Mouse (Mus musculus): Measurements from ENCODE around the gene Gper1. TPM values are rescaled to one million over a fixed set of nuclear protein-coding genes. Genes with fewer than 3 reads are reported as not detected.

The Gper1 gene
- total and polyA plus RNA-seq, 3 experiments = 0.07 to 0.15 TPM; not detected in 1

- TF ChIP-seq MAFK (IDR thresholded peaks at IDR 0.05; ENCODE audit: borderline replicate concordance, low read depth, low read length) (no peak; the same call in 1 of the 2 replicates), MYB (IDR thresholded peaks at IDR 0.05; ENCODE audit: low read depth, low read length) (no peak), ZKSCAN1 (IDR thresholded peaks at IDR 0.05; ENCODE audit: low read depth, low read length) (no peak), RAD21 (IDR thresholded peaks at IDR 0.05; ENCODE audit: low read depth, low read length) (no peak)
Observed at GRCm38 (mm10) chr5:139381586-139382513, 41.1 kb upstream of the Gper1 start (continued).

GRCm38 (mm10) chr5:139382760-139383159 is 40.2 kb upstream of the Gper1 start:
- Histone ChIP-seq H3K9ac (ENCODE audit: control insufficient read depth, low read depth, low read length, poor library complexity, severe bottlenecking) (peak overlapping the region; percentile 74), H3K4me1 (ENCODE audit: control insufficient read depth in 1 of 2, insufficient read depth in 2 of 2, low read length in 2 of 2) (peaks cover 21 to 44% of the 10 kb centered on the region in 2 experiments), H3K9me3 (replicated peaks; ENCODE audit: insufficient read depth, low read length) (no peaks in the 10 kb centered on the region), H3K27me3 (ENCODE audit: control insufficient read depth in 1 of 2, insufficient read depth in 2 of 2, low read length in 2 of 2) (no peaks in the 10 kb centered on the region), H3K4me3 (ENCODE audit: control insufficient read depth in 1 of 2, insufficient read depth in 1 of 2, low read depth in 2 of 2, low read length in 2 of 2) (peak overlapping the region; percentile 24 to 27; a peak in 3 of 4 replicates), H3K27ac (ENCODE audit: control insufficient read depth, low read depth, low read length) (peak overlapping the region; percentile 98), H3K36me3 (ENCODE audit: control insufficient read depth in 1 of 2, insufficient read depth in 2 of 2, low read length in 2 of 2) (peaks cover 0 to 39% of the 10 kb centered on the region in 2 experiments; a peak in 2 of 4 replicates), H3K79me2 (ENCODE audit: control insufficient read depth, insufficient read depth, low read length, poor library complexity) (peaks cover 16% of the 10 kb centered on the region)
- peak; percentile 93 for DNase-seq (ENCODE audit: low read depth, low spot score)
- TF ChIP-seq TAL1 (IDR thresholded peaks at IDR 0.05; ENCODE audit: low read length) = peak; percentile 75
- TF ChIP-seq CTCF (IDR thresholded peaks at IDR 0.05 in 2 of 3, conservative IDR thresholded peaks at IDR 0.05 in 1 of 3; ENCODE audit: control insufficient read depth in 1 of 3, insufficient read depth in 1 of 3, low read depth in 2 of 3, low read length in 3 of 3, poor library complexity in 1 of 3, severe bottlenecking in 1 of 3) = no peak
- TF ChIP-seq NRF1 (IDR thresholded peaks at IDR 0.05; ENCODE audit: insufficient read depth, low read depth, low read length, poor library complexity, severe bottlenecking) = peak; percentile 59; the same call in 1 of the 2 replicates
- TF ChIP-seq POLR2A (IDR thresholded peaks at IDR 0.05; ENCODE audit: control insufficient read depth in 1 of 2, insufficient read depth in 1 of 2, low read depth in 1 of 2, low read length in 2 of 2, poor library complexity in 1 of 2) = peak; percentile 39 to 65; a peak in 1 of 4 replicates
- no peak for TF ChIP-seq E2F4 (IDR thresholded peaks at IDR 0.05; ENCODE audit: borderline replicate concordance, low read depth, low read length)
- peak in 1 of 2 experiments; percentile 85; a peak in 3 of 4 replicates for TF ChIP-seq EP300 (IDR thresholded peaks at IDR 0.05; ENCODE audit: low read depth in 1 of 2, low read length in 2 of 2)
- no peak for TF ChIP-seq ELF1 (IDR thresholded peaks at IDR 0.05; ENCODE audit: low read depth, low read length)
- TF ChIP-seq MAFK (IDR thresholded peaks at IDR 0.05; ENCODE audit: borderline replicate concordance, low read depth, low read length) = no peak
- no peak; the same call in 1 of the 2 replicates for TF ChIP-seq POLR2AphosphoS2 (IDR thresholded peaks at IDR 0.05; ENCODE audit: low read length)
- TF ChIP-seq UBTF (IDR thresholded peaks at IDR 0.05; ENCODE audit: borderline replicate concordance, insufficient read depth, low read depth, low read length) = no peak
- no peak for TF ChIP-seq POLR2AphosphoS5 (IDR thresholded peaks at IDR 0.05; ENCODE audit: borderline replicate concordance, low read depth, low read length)
- TF ChIP-seq CHD2 (IDR thresholded peaks at IDR 0.05; ENCODE audit: low read length) = no peak
- TF ChIP-seq SMC3 (IDR thresholded peaks at IDR 0.05; ENCODE audit: low read depth, low read length) = no peak
- no peak for TF ChIP-seq ZKSCAN1 (IDR thresholded peaks at IDR 0.05; ENCODE audit: low read depth, low read length)
- TF ChIP-seq SIN3A (IDR thresholded peaks at IDR 0.05; ENCODE audit: low read length) = peak; percentile 90
- peak; percentile 99 for TF ChIP-seq MXI1 (IDR thresholded peaks at IDR 0.05; ENCODE audit: low read depth, low read length)
- no peak for TF ChIP-seq ZMIZ1 (IDR thresholded peaks at IDR 0.05; ENCODE audit: low read depth, low read length)
- TF ChIP-seq MAZ (IDR thresholded peaks at IDR 0.05; ENCODE audit: low read depth, low read length) = peak; percentile 83
- TF ChIP-seq TCF12 (IDR thresholded peaks at IDR 0.05; ENCODE audit: low read depth, low read length) = peak; percentile 85
- peak; percentile 16; the same call in 1 of the 2 replicates for TF ChIP-seq KAT2A (conservative IDR thresholded peaks at IDR 0.05; ENCODE audit: low read depth, low read length)
- 0 out of 2 replicates have a peak, but pooled peaks have one; percentile 17 for TF ChIP-seq GABPA (IDR thresholded peaks at IDR 0.05; ENCODE audit: low read depth, low read length)
- peak; percentile 97 for TF ChIP-seq MYC (IDR thresholded peaks at IDR 0.05; ENCODE audit: low read depth, low read length)
- TF ChIP-seq MAX (IDR thresholded peaks at IDR 0.05; ENCODE audit: low read length) = peak; percentile 97
- TF ChIP-seq ETS1 (IDR thresholded peaks at IDR 0.05; ENCODE audit: low read depth, low read length) = peak; percentile 98
- 0 out of 2 replicates have a peak, but pooled peaks have one; percentile 32 for TF ChIP-seq CHD1 (IDR thresholded peaks at IDR 0.05; ENCODE audit: low read depth, low read length)
- TF ChIP-seq BHLHE40 (IDR thresholded peaks at IDR 0.05; ENCODE audit: borderline replicate concordance, low read depth, low read length) = peak; percentile 95
- peak; percentile 55; the same call in 1 of the 2 replicates for TF ChIP-seq MEF2A (IDR thresholded peaks at IDR 0.05; ENCODE audit: extremely low read depth, insufficient replicate concordance, low read depth, low read length, poor library complexity, severe bottlenecking)
- TF ChIP-seq HCFC1 (IDR thresholded peaks at IDR 0.05; ENCODE audit: low read depth, low read length) = peak; percentile 45
- TF ChIP-seq USF1 (IDR thresholded peaks at IDR 0.05; ENCODE audit: low read depth, low read length) = peak; percentile 53; the same call in 1 of the 2 replicates
- peak; percentile 71 for TF ChIP-seq MYB (IDR thresholded peaks at IDR 0.05; ENCODE audit: low read depth, low read length)
